Mouse (Mus musculus): Measurements from ENCODE around the gene Ston2. TPM values are rescaled to one million over a fixed set of nuclear protein-coding genes. Genes with fewer than 3 reads are reported as not detected.

Gene Ston2
- polyA plus RNA-seq, 1 experiment from 2014 or later = 11.0 TPM

- no peak for ATAC-seq (ENCODE audit: low FRiP score, low TSS enrichment)
- no peak overlapping the region for H3K9ac ChIP-seq (replicated peaks; ENCODE audit: low read length)
- H3K4me2 ChIP-seq (replicated peaks; ENCODE audit: low read depth, low read length) = no peak overlapping the region
- 81% methylated on average over 4 of the region's 4 CpGs for WGBS
- no peaks in the 10 kb centered on the region for H3K27me3 ChIP-seq (ENCODE audit: insufficient read depth, low read length)
- H3K36me3 ChIP-seq (ENCODE audit: insufficient read depth, low read length) = no peaks in the 10 kb centered on the region
- H3K9me3 ChIP-seq (ENCODE audit: low read length) = no peaks in the 10 kb centered on the region
- no peak overlapping the region for H3K27ac ChIP-seq (ENCODE audit: low read length)
- peaks cover 6% of the 10 kb centered on the region; the same call in 1 of the 2 replicates for H3K4me1 ChIP-seq (ENCODE audit: insufficient read depth, low read length)
- H3K4me3 ChIP-seq (ENCODE audit: low read length) = no peak overlapping the region
Observed at GRCm38 (mm10) chr12:91695761-91696160, 92.4 kb downstream of the Ston2 start.

- Histone ChIP-seq H3K4me2 (replicated peaks; ENCODE audit: low read depth, low read length) (no peak overlapping the region), H3K4me1 (ENCODE audit: insufficient read depth, low read length) (peaks cover 6% of the 10 kb centered on the region; the same call in 1 of the 2 replicates), H3K9me3 (ENCODE audit: low read length) (no peaks in the 10 kb centered on the region), H3K9ac (replicated peaks; ENCODE audit: low read length) (no peak overlapping the region), H3K4me3 (ENCODE audit: low read length) (no peak overlapping the region), H3K36me3 (ENCODE audit: insufficient read depth, low read length) (no peaks in the 10 kb centered on the region), H3K27me3 (ENCODE audit: insufficient read depth, low read length) (no peaks in the 10 kb centered on the region), H3K27ac (ENCODE audit: low read length) (no peak overlapping the region)
- no peak for ATAC-seq (ENCODE audit: low FRiP score, low TSS enrichment)
- 36% methylated on average over 4 of the region's 4 CpGs for WGBS
Observed at GRCm38 (mm10) chr12:91694748-91695147, 93.4 kb downstream of the Ston2 start.

- no peak for ATAC-seq (ENCODE audit: low FRiP score, low TSS enrichment)
- Histone ChIP-seq H3K4me3 (ENCODE audit: low read length) (no peak overlapping the region), H3K4me1 (ENCODE audit: insufficient read depth, low read length) (peaks cover 6% of the 10 kb centered on the region; the same call in 1 of the 2 replicates), H3K4me2 (replicated peaks; ENCODE audit: low read depth, low read length) (no peak overlapping the region), H3K27me3 (ENCODE audit: insufficient read depth, low read length) (no peaks in the 10 kb centered on the region), H3K9ac (replicated peaks; ENCODE audit: low read length) (no peak overlapping the region), H3K27ac (ENCODE audit: low read length) (no peak overlapping the region), H3K36me3 (ENCODE audit: insufficient read depth, low read length) (no peaks in the 10 kb centered on the region), H3K9me3 (ENCODE audit: low read length) (no peaks in the 10 kb centered on the region)
- WGBS = 44% methylated on average over 7 of the region's 7 CpGs
Observed at GRCm38 (mm10) chr12:91693566-91693965, 94.6 kb downstream of the Ston2 start.

- Histone ChIP-seq H3K9me3 (ENCODE audit: low read length) (no peaks in the 10 kb centered on the region), H3K4me3 (ENCODE audit: low read length) (no peak overlapping the region), H3K4me1 (ENCODE audit: insufficient read depth, low read length) (peaks cover 6% of the 10 kb centered on the region; the same call in 1 of the 2 replicates), H3K4me2 (replicated peaks; ENCODE audit: low read depth, low read length) (no peak overlapping the region), H3K36me3 (ENCODE audit: insufficient read depth, low read length) (no peaks in the 10 kb centered on the region), H3K27ac (ENCODE audit: low read length) (no peak overlapping the region), H3K27me3 (ENCODE audit: insufficient read depth, low read length) (no peaks in the 10 kb centered on the region), H3K9ac (replicated peaks; ENCODE audit: low read length) (no peak overlapping the region)
- ATAC-seq (ENCODE audit: low FRiP score, low TSS enrichment) = no peak
- WGBS = 64% methylated on average over 3 of the region's 3 CpGs
Observed at GRCm38 (mm10) chr12:91692991-91693390, 95.2 kb downstream of the Ston2 start.

GRCm38 (mm10) chr12:91685674-91686290 lies 102.4 kb downstream of the Ston2 start:
- 0 out of 2 replicates have a peak overlapping the region, but pooled peaks have one; percentile 5 for H3K27ac ChIP-seq (ENCODE audit: low read length)
- no peaks in the 10 kb centered on the region for H3K9me3 ChIP-seq (ENCODE audit: low read length)
- no peaks in the 10 kb centered on the region for H3K27me3 ChIP-seq (ENCODE audit: insufficient read depth, low read length)
- peaks cover 29% of the 10 kb centered on the region for H3K4me1 ChIP-seq (ENCODE audit: insufficient read depth, low read length)
- ATAC-seq (ENCODE audit: low FRiP score, low TSS enrichment) = peak; percentile 88
- peak overlapping the region; percentile 51 for H3K4me2 ChIP-seq (replicated peaks; ENCODE audit: low read depth, low read length)
- H3K4me3 ChIP-seq (ENCODE audit: low read length) = peak overlapping the region; percentile 21
- no peaks in the 10 kb centered on the region for H3K36me3 ChIP-seq (ENCODE audit: insufficient read depth, low read length)
- H3K9ac ChIP-seq (replicated peaks; ENCODE audit: low read length) = peak overlapping the region; percentile 44; the same call in 1 of the 2 replicates
- 9% methylated on average over 13 of the region's 13 CpGs for WGBS

GRCm38 (mm10) chr12:91684840-91685415 lies 103.3 kb downstream of the Ston2 start:
- peak; percentile 40; the same call in 1 of the 2 replicates for ATAC-seq (ENCODE audit: low FRiP score, low TSS enrichment)
- H3K4me3 ChIP-seq (ENCODE audit: low read length) = peak overlapping the region; percentile 7; the same call in 1 of the 2 replicates
- H3K9ac ChIP-seq (replicated peaks; ENCODE audit: low read length) = no peak overlapping the region
- no peaks in the 10 kb centered on the region for H3K27me3 ChIP-seq (ENCODE audit: insufficient read depth, low read length)
- H3K4me2 ChIP-seq (replicated peaks; ENCODE audit: low read depth, low read length) = peak overlapping the region; percentile 51
- H3K27ac ChIP-seq (ENCODE audit: low read length) = no peak overlapping the region
- H3K36me3 ChIP-seq (ENCODE audit: insufficient read depth, low read length) = no peaks in the 10 kb centered on the region
- no peaks in the 10 kb centered on the region for H3K9me3 ChIP-seq (ENCODE audit: low read length)
- 29% methylated on average over 11 of the region's 11 CpGs for WGBS
- H3K4me1 ChIP-seq (ENCODE audit: insufficient read depth, low read length) = peaks cover 29% of the 10 kb centered on the region

- no peaks in the 10 kb centered on the region for H3K36me3 ChIP-seq (ENCODE audit: insufficient read depth, low read length)
- H3K9ac ChIP-seq (replicated peaks; ENCODE audit: low read length) = no peak overlapping the region
- H3K4me2 ChIP-seq (replicated peaks; ENCODE audit: low read depth, low read length) = peak overlapping the region; percentile 42
- no peak overlapping the region for H3K27ac ChIP-seq (ENCODE audit: low read length)
- H3K4me1 ChIP-seq (ENCODE audit: insufficient read depth, low read length) = peaks cover 34% of the 10 kb centered on the region
- ATAC-seq (ENCODE audit: low FRiP score, low TSS enrichment) = 0 out of 2 replicates have a peak, but pooled peaks have one; percentile 20
- H3K27me3 ChIP-seq (ENCODE audit: insufficient read depth, low read length) = no peaks in the 10 kb centered on the region
- no peaks in the 10 kb centered on the region for H3K9me3 ChIP-seq (ENCODE audit: low read length)
- H3K4me3 ChIP-seq (ENCODE audit: low read length) = peak overlapping the region; percentile 7; the same call in 1 of the 2 replicates
- 25% methylated on average over 15 of the region's 15 CpGs for WGBS
Observed at GRCm38 (mm10) chr12:91684101-91684839, 103.9 kb downstream of the Ston2 start.

- Histone ChIP-seq H3K27me3 (ENCODE audit: insufficient read depth, low read length) (no peaks in the 10 kb centered on the region), H3K36me3 (ENCODE audit: insufficient read depth, low read length) (no peaks in the 10 kb centered on the region), H3K4me1 (ENCODE audit: insufficient read depth, low read length) (peaks cover 36% of the 10 kb centered on the region), H3K9ac (replicated peaks; ENCODE audit: low read length) (no peak overlapping the region), H3K27ac (ENCODE audit: low read length) (no peak overlapping the region), H3K4me3 (ENCODE audit: low read length) (no peak overlapping the region), H3K9me3 (ENCODE audit: low read length) (no peaks in the 10 kb centered on the region), H3K4me2 (replicated peaks; ENCODE audit: low read depth, low read length) (no peak overlapping the region)
- no peak for ATAC-seq (ENCODE audit: low FRiP score, low TSS enrichment)
- 72% methylated on average over 15 of the region's 15 CpGs for WGBS
Observed at GRCm38 (mm10) chr12:91683549-91684100, 104.6 kb downstream of the Ston2 start.

- no peak for ATAC-seq (ENCODE audit: low FRiP score, low TSS enrichment)
- H3K27me3 ChIP-seq (ENCODE audit: insufficient read depth, low read length) = no peaks in the 10 kb centered on the region
- no peak overlapping the region for H3K9ac ChIP-seq (replicated peaks; ENCODE audit: low read length)
- H3K27ac ChIP-seq (ENCODE audit: low read length) = no peak overlapping the region
- H3K4me2 ChIP-seq (replicated peaks; ENCODE audit: low read depth, low read length) = no peak overlapping the region
- H3K4me3 ChIP-seq (ENCODE audit: low read length) = no peak overlapping the region
- no peaks in the 10 kb centered on the region for H3K9me3 ChIP-seq (ENCODE audit: low read length)
- no peaks in the 10 kb centered on the region for H3K36me3 ChIP-seq (ENCODE audit: insufficient read depth, low read length)
- peaks cover 36% of the 10 kb centered on the region for H3K4me1 ChIP-seq (ENCODE audit: insufficient read depth, low read length)
- 81% methylated on average over 3 of the region's 3 CpGs for WGBS
Observed at GRCm38 (mm10) chr12:91683096-91683495, 105.1 kb downstream of the Ston2 start.

Data from kidney, embryonic 16.5 days (tissue).